Mouse (Mus musculus) liver, embryonic 14.5 days (tissue): ENCODE data around the gene Cdc37l1.

Experiments used
- CTCF ChIP-seq: IDR thresholded peaks from 2 replicates; pipeline ENCODE4 v1.5.1; 2016; ENCODE audit warnings: antibody characterized with exemption, low read depth, control low read depth
- EP300 ChIP-seq: IDR thresholded peaks from 2 replicates; pipeline ENCODE4 v1.6.1; 2016; ENCODE audit warnings: antibody characterized with exemption, low read depth

- TF ChIP-seq EP300 = no peak
- no peak for TF ChIP-seq CTCF
Observed at GRCm38 (mm10) chr19:29060299-29060698, 70.1 kb downstream of the Cdc37l1 start.
